Mouse (Mus musculus): Measurements from ENCODE around the gene Gli3. TPM values are rescaled to one million over a fixed set of nuclear protein-coding genes. Genes with fewer than 3 reads are reported as not detected.

The Gli3 gene
- 1 to 10 TPM; 6.0 to 6.1 TPM for total RNA-seq (2021)
- 1.9 and 2.3 TPM in 2 replicates for polyA plus RNA-seq (2012; rRNA removed)
- long read RNA-seq, partial matches to known transcripts = 0 of 1 reads
- long read RNA-seq, other reads (novel, unspliced or antisense) = 1 of 1 reads

DNA sequence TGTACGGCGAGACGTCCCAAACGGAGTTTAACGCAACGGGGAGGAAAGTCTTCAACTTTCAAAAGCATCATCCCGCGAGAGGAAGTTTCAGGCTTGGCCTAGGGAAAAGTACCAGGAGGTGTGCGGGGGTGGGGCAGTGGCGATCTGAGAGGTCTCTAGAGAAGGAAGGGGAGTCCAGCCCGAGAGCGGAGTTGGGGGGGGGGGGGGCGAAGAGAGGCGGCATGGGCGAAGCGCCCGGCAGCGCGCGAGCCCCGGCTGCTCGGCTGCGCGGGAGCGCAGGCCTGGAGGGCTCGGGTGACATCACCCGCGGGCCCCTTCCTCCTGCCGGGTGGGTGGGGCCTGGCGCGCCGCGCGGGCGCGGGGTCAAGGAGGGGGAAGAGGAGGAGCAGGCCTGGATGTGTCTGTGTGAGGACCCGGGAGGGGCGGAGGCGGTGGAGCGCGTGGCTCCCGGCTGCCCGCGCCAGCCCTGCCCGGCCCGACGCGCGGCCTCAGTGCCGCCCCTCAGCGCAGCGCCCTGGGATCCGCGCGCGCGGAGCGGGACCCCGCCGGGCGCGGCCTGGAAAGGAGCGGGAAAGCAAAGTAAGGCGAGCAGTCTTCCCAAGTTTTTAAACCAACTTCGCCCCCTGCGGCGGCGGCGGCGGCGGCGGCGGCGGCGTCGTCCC is at the start of gene Gli3:
Gene Gli3, plus strand, starts transcription at position 406 of the 662 bp plus-strand sequence.
- DNase-seq = peak; percentile 89

DNA sequence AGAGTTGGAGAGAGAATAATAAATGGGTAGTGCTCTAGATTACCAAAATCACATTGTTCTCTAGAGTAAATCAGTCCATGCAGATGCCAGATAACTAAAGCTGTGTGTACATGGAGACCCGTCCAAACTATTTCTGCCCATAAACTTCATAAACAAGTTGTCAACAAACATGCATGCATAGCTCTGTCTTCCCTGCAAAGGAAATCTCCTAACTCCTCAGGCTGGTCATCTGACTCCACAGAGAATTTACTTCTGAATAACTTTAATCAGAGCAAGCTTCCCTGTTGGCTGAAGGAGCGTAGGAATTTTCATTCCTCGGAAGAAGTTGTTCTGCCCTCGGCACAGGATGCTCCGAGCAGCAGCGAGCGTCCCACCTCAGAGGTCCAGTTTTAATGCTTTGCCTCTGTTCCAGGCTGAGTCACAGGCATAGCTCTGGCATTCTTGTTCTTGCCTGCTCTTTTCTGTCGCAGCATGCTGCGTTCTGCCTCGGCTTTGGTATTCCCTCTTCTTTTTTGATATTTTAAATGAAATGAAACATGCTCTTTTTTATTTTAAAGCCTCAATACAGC is 41.8 kb upstream of the Gli3 start:
- no peak for DNase-seq

DNA sequence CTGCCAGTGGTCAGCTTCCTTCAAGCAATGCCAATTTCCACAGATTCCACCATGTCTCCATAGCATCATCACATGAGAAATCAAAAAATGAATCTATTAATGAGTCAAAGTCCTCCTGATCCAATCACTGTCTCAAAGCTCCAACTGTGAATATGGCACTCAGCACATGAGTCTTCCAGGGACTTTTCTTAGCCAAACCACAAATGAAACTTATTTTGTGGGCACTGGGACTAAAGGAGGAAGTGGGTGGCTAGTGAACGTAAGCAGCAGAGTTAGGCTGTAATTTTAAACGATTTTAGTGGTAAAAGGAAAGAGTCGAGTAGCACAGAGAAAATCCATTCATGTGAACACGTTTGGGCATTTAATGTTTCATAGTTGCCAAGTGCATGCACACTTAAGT is 21.0 kb upstream of the Gli3 start:
- DNase-seq = no peak

DNA sequence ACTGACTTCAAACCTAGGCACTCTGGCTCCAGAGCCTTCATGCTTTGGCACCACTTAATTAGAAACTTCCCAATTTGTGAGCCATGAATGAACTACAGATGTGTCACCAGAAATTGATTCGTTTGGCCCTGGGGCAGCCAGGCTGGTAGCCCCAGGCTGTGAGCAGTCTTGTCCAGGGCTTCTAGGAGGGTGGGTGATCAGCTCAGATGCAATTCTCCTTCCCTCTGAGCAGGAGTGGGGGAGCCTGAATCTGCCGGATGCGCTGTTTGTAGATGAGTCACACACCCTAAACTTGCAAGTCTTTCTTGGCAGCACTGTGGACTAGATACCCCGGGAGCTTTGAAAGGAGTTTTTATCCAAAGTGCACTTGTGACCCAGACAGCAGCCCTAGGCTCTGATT is 18.7 kb upstream of the Gli3 start:
- no peak for DNase-seq

DNA sequence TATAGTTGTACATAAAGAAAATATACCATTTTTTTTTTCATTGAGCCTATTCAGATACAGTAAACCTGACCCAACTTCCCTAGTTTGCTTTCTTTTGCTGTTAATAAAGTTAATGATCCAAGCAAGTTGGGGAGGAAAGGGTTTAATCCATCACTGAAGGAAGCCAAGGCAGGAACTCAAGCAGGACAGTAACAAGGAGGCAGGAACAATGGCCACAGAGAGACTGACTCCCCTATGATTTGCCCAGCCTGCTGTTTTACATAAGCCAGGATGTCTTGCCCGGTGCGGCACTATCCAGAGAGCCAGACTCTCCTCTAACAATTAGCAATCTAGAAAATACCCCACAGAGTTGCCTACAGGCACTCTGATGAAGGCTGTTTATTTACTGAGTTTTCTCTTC is 17.4 kb upstream of the Gli3 start:
- no peak for DNase-seq

DNA sequence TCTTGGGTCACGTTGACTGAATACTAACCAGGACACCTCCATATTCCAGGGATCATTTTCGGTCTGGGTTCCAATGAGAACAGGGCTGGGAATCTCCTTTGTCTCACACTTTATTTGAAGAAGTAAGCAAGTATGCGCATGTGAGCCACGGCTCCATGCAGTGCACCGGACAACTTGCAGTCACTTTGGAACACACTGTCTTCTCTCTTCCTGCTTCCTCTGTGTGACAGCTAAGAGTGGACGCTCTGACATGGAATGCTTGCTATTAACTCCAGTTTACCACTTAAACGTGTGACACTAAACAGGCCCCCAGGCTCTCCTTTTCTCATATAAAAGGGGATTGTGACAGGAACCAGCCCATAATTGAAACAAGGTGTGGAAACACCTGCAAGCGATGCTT is 17.0 kb upstream of the Gli3 start:
- no peak for DNase-seq

DNA sequence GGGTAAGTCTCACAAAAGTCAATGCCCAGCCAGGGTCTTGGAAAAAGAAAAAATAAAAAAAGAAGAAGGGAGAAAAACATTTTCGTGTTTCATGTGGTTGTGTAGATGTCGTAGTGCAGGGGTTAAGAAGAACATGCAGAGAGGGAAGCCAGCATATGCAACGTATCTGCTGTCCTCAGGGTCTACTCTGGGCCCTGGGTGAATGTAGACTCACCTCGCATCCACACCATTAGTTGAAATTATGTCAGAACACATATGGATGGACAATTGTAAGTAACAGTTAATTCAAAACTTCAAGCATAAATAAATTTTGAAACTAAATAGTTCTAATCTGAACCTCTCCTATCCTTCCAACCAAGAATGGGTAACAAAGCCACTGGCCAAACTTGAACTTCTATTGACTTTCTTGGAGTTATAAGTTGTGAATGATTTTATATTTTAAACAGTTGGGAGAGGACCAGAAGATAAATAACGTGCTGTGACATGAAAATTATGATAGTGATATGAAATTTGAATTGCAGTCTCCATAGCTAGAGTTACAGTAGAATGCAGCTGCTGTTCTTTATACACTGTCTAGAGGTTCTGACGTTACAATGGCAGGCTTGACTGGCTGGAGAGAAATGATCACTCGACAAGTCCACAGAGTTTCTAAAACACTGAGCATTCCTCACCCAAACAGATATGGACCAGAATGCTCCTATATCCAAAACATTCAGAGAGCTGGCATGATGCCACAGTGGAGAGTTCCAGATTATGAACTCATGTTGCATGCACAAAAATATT is 16.1 kb upstream of the Gli3 start:
- DNase-seq = no peak

DNA sequence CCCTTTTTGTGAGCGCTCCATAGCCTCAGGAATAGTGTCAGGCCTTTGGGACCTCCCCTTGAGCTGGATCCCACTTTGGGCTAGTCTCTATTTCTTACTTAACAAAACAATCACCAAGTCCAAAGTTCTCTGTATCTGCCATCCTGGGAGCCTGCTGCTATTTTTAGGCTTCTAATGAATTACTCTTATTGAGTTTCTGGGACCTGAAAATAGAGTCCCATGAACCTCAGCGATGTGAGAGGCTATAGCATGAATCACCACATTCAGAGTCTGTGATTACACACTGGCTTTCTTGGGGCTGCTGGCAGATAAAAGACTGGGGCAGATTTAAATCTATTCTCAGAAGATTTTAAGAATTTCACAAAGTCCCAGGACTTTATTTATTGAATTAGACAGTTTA is 12.1 kb upstream of the Gli3 start:
- DNase-seq = no peak

DNA sequence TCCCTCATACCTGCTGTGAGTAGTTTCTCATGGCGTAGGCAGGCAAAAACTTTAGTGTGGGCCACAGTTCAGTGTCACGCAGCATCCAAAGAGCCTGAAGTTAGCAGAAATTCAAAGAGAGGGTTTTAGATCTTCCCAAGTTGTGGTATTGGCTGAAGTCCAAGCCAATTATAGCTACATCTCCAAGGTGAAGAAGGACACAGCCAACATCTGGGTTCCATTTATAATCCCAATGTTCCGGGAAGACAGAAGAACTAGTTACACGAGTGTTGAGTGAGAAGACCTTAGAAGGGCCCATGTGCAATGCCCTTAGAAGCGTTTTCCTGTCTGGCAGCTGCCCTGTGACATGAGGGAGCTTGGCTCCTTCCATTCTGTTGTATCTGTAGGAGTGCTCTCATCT is 5.2 kb upstream of the Gli3 start:
- no peak for DNase-seq

DNA sequence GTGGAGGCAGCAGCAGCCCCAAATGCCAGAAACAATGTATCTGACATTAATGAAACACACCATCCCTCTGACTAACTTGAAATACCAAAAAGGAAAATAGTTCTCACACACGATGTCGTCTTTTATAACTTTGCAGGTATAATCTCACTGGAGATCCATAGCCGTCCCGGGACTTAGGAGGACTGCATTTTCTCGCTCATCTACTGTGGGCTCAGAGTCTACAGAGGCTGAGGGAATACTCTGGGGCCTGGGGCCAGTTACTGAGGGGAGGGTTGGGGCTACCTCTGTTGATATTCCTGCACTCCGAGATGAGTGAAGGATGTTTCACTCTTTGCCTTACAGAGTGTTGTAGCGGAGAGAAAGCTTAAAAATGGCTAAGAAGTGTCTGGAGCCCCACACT is 1.1 kb upstream of the Gli3 start:
- no peak for DNase-seq

DNA sequence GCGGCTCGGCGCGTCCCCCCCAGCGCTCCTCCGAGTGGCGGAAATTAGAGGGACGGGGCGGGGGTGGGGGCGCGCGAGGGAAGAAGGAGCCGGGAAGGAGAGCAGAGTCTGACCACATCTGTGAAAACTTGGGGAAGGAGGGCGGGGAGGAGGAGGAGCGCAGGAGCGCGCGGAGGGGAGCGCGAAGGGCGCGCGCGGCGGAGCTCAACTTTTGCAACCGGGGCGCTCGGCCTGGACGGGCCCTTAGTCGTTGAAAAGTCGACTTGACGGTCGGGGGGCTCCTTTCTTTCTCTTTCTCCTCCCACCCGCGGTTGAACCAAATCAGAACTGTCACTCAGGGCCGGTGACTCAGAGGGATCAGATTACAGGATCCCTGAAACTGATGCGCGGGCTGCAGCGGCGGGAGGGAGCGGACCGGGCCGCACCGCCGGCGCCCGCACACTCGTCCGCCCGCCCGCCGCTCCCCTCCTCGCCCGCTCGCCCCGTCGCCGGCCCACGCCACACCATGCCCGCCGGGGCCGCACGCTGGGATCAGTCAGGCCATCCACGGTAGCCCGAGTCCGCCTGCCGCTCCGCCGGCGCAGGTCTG is 551 bp downstream of the Gli3 start:
- DNase-seq = peak; percentile 73

DNA sequence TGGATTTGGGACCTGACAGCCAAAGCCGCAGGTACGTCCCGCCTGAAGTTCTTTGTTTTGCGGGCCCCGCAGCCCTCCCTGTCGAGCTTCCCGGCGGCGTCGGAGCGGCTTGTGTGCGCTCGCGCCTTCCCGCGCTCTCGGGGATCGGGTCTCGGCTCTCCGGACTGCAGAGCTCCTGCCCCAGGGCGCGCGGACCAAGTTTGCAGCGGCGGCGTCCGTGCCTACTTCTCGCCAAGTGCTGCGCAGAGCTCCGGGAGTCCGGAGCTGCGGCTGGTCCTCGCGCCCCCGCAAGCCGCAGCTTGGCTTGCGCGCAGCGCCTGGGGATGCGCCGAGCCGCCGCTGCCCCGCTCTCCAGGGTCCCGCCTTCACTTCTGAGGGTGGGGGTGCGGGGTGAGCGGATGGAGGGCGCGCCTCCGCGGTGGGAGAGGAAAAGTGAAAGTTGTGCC is 1.1 kb downstream of the Gli3 start:
- peak; percentile 65 for DNase-seq

DNA sequence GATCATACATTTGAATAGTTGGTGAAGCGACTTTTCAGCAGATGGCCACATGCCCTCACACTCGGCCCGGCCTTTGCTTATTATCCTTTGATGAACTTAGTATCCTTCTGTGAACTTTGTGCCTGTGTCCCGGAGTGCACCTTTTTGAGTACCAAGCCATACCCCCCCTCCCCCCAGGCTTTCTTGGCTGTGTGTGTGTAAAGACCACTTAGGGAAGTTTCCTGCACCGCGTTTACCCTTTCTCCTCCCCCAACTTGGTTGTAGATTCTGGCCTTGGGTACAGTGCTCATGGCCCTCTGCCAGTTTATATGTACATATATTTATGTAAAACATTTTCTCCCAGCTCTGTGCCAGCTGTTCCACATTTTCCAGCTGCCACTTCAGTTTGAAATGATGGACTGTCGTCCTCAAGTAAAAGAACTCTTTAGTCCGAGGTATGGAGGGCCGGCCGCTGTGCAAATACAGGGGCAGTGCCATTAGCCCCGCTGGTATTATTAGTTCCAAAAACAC is 1.8 kb downstream of the Gli3 start:
- peak; percentile 23 for DNase-seq

DNA sequence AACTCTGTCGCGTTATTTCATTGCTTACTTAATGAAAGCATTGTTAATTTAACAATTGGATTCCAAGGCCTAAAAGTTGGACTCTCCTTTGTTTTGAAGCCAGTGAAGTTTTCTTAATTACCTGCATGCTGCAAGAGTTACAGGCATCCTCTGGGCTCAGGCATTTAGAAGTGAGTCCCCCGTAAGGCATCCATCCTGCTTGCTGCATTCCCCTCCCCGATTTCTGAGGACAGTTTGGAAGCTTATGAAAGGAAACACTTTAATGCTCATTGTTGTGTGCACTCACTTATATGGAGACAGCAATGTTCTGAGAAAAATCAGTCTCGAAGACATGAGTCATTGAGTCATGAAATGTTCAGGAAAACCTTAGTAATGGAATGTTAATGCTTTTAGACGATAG is 3.5 kb downstream of the Gli3 start:
- no peak for DNase-seq

DNA sequence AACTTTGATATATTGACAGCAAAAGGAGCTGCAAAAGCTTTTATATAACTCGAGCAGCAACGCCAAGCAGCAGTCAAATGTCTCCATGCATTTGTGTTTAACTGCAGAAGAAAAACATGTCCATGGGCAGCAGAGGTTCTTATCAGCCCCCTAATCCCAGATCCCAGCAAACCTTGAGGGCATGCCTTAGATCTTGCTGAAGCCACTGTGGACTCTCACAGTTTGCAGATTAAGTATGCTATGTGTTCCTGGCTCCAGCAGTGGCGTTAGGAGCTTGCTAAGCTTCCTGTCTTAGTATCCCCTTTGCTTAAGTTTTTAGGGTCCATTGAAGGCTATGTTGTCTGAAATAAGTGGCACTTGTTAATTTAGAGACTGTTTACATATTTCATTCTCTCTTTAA is 4.4 kb downstream of the Gli3 start:
- DNase-seq = no peak

DNA sequence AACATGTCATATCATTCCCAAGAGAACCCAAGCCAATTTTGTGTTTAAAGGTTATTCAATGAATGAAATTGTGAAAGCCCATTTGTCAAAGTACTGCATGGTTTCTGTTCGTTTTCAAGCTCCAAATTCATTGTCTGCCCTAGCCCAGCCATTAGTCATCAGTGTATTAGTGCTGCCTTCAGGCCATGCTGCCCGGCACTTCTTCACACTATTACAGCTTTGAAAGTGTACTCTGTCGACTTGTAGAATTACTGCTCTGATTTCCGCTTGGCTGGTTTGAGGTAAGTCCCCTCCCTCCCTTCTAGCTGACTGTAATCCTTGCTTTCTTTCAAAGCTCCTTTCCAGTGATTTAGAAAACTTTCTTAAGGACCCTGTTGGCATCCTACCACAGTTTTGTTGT is 5.4 kb downstream of the Gli3 start:
- DNase-seq = peak; percentile 33

DNA sequence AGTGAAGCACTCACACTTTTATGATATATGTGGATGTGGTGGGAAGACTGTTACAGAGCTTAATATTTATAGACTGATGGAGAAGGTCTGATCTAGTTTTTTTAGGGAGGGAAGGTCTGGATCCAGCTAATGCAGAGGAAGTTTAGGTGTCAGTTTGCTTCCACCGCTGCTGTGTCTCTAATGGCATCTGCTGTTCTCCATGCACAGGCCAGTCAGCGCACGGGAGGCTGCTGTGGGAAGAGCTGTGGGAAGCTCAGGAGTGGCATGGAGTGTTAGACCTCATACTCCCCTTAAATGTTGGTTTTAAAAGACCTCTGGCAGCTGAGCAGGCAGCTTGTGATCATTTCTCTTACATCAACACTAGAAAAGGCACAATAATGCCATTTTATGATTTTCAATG is 7.0 kb downstream of the Gli3 start:
- no peak for DNase-seq

DNA sequence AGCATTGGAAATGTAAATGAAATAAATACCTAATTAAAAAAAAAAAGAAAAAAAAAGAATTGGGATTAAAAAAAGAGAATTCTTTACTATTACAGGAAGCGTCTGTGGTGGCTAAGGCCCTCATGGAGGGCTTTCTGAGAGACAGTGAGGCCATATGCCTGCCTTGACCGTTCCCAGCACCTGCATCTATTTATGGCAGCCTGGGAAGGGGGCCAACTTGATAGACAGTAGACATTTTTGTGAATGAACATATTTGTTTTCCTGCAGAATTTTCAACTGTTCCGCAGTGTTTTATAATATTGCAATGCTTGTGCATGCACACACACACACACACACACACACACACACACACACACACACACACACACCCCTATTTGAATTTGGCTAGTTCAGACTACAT is 9.7 kb downstream of the Gli3 start:
- DNase-seq = no peak

DNA sequence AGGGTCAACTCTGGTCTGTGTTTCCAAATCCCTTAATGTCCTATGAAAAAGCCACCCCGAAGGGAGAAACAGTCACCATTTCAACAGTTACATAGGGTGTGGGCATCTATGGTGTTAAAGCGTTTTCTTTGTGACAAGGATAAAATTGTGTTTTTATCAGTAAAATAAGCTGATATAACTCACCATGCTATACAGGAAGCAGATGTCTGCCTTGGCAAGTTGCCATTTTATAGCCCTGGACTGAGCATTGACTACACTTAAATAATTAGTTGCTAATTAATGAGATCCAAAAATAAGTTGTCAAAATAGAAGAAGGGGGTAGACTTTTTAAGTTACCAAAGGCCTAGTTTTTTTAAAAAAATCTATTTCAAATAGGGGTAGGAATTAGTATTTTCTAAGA is 11.4 kb downstream of the Gli3 start:
- DNase-seq = no peak

DNA sequence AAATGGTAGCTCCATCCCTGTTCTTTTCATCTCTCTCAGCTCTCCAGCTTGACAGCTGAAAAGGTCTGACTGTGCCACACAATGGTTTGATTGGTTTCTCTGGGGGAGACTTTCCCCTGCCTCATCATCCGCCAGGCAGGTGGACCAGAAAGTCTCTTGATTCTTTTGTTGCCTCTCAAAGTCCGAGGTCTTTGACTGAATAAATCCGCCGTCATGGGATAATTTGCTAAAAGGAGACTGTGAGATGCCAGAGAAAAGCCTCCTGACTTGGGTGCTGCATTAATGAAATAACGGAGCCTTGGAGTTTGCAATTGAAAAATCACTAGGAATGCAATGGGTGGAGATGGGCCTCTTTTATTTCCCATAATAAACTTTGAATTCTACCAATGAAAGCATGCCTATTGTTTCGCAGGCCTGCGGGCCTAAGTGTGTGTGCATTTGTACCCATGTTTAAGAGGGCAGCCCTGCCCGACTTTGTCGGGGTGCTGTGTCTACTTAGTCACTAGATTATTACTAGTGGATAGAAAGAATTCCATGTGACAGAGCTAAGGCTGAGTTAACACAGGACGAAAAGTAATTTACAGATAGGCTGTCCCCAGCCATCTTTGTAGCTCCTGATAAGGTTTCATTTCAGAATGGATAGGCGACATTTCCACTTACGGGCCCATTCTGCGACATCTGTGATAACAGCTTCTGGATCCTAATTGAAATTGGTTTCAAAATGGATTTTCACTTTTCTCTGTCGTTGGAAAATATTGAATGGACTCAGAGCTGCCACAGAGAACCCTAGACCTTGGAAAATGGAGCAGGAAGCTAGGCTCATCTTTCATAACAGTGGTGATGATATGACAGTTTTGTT is 23.2 kb downstream of the Gli3 start:
- no peak for DNase-seq

DNA sequence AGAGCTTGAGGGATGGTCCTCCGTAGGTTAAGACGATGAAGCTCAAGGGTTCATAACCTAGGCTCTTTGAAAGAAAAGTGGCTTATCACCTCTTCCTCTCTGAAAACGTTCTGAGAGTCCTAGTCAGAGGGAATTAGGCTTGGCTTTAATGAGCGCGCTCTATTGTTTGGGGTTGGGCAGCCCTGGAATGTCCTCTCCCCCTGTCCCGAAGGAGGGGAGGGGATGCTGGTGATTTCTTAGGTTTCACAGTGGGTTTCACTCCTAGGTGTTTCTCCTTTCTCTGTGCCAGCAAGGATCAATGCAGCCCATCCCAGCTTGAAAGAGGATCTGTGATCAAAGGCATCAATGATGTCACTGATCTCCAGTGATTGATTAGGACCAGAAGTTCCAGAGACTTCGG is 24.3 kb downstream of the Gli3 start:
- no peak for DNase-seq

DNA sequence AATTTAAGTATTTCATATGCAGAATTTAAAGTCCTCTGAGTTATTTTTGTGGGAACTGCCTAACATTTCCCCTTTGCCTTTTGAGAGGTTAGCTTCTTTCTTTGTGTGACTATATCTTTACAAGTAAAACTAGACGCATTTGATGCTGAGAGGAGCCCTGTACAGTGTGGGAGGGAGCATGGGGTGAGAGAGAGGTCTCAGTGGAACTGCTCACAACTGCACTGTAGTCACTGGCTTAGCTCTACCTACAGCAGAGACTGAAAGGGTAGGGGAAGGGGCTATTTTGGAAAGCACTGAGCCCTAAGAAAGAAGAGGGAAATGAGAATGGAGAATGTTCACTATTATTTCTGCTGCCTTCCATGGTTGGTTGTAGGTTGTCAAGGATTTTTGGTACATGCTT is 25.0 kb downstream of the Gli3 start:
- DNase-seq = no peak

Measured in adrenal gland, adult 2 months (tissue).